Mouse (Mus musculus) brain, embryonic 14.5 days (tissue): ENCODE measurements at regions not wholly inside any gene's neighbourhood (a gene's known extent, or its start where the extent isn't known, plus 50 kb on each side); places are given as distances from the start of the nearest gene placed in this dataset.
A peak's percentile ranks its signal among the peaks of the same experiment; 100 is the strongest.

Experiments used
- DNase-seq: peaks from one replicate; pipeline ENCODE4 v3.0.0-alpha.2; 2011; ENCODE audit warnings: low read depth
- CTCF ChIP-seq: fragments of 200-500 bp; IDR thresholded peaks from 2 replicates; pipeline ENCODE4 v1.5.1; 2012; ENCODE audit warnings: inconsistent platforms, mild to moderate bottlenecking, moderate library complexity, borderline replicate concordance; ENCODE audit not compliant: insufficient read depth, insufficient read length; ENCODE audit errors: extremely low read depth
- POLR2A ChIP-seq: fragments of 200-500 bp; IDR thresholded peaks from 2 replicates; pipeline ENCODE4 v1.6.1; 2012; ENCODE audit warnings: mild to moderate bottlenecking, inconsistent platforms, borderline replicate concordance; ENCODE audit not compliant: poor library complexity, insufficient read depth, insufficient read length, severe bottlenecking; ENCODE audit errors: extremely low read depth

- peak; percentile 24 for DNase-seq
These were observed 644.8 kb upstream of the Htr2c start for GRCm38 (mm10) chrX:146317487-146317886.

More at GRCm38 (mm10) chrX:146317487-146317886, 644.8 kb upstream of the Htr2c start:
- no peak for TF ChIP-seq POLR2A
- no peak for TF ChIP-seq CTCF
